In the genomic region with DNA sequence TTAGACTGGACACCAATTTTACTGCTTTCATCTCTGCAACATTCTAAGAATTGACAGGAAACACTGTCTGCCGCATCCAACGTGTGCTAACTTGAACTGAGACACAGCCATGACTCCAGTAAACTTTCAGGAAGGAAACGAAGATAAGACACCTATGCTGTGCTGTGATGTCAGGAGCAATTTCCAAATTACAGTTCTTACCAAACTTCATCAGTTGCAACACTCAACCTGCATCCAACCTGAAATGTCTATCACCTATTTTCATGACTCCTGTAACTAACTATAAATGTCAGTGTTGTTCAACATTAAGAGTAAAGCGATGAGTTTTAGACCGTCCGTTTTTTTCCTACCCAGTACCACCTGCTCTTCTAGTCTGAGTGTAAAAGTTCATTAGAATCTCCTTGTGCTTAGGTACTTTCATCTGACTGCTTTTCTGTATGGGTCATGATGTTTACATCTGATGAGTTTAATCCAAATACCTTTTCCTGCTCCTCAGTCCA, we compare ENCODE assay signal across 8 mouse cellular contexts. TPM values are rescaled to one million over a fixed set of nuclear protein-coding genes. Genes with fewer than 3 reads are reported as not detected.
DNase-seq lines count a peak whose midpoint lies in the region; ATAC-seq and TF ChIP-seq lines count a peak whose summit lies in the region.

No protein-coding gene starts in this region.

- no peak for TF ChIP-seq CTCF in cortical plate, adult 2 months (IDR thresholded peaks at IDR 0.05; ENCODE audit: extremely low read depth, insufficient read depth, low read length)

- H3K9me3 ChIP-seq in kidney, embryonic 15.5 days (replicated peaks): no peaks in the 10 kb centered on the region
- no peaks in the 10 kb centered on the region for H3K9me3 ChIP-seq in intestine, embryonic 15.5 days
- no peaks in the 10 kb centered on the region for H3K9me3 ChIP-seq in neural tube, embryonic 12.5 days

- 57% methylated on average over 6 of the region's 6 CpGs for WGBS in kidney, embryonic 15.5 days
- WGBS in intestine, embryonic 15.5 days: 57% methylated on average over 6 of the region's 6 CpGs
- 72% methylated on average over 6 of the region's 6 CpGs for WGBS in neural tube, embryonic 12.5 days

- no peaks in the 10 kb centered on the region for H3K36me3 ChIP-seq in kidney, embryonic 15.5 days
- H3K36me3 ChIP-seq in intestine, embryonic 15.5 days: no peaks in the 10 kb centered on the region
- H3K36me3 ChIP-seq in neural tube, embryonic 12.5 days: no peaks in the 10 kb centered on the region

- peaks cover 20% of the 10 kb centered on the region for H3K4me1 ChIP-seq in kidney, embryonic 15.5 days
- peaks cover 1% of the 10 kb centered on the region; the same call in 1 of the 2 replicates for H3K4me1 ChIP-seq in cortical plate, adult 2 months (ENCODE audit: control insufficient read depth, insufficient read depth, low read length)
- peaks cover 9% of the 10 kb centered on the region for H3K4me1 ChIP-seq in intestine, embryonic 15.5 days (replicated peaks)
- peaks cover 10% of the 10 kb centered on the region for H3K4me1 ChIP-seq in neural tube, embryonic 12.5 days

- peak overlapping the region; percentile 73 for H3K4me3 ChIP-seq in kidney, embryonic 15.5 days (replicated peaks)
- H3K4me3 ChIP-seq in cortical plate, adult 2 months (ENCODE audit: insufficient read depth, low read length): peak overlapping the region; percentile 69
- H3K4me3 ChIP-seq in intestine, embryonic 15.5 days (replicated peaks): peak overlapping the region; percentile 94
- peak overlapping the region; percentile 92 for H3K4me3 ChIP-seq in neural tube, embryonic 12.5 days

- TF ChIP-seq POLR2A in cortical plate, adult 2 months (IDR thresholded peaks at IDR 0.05; ENCODE audit: extremely low read depth, insufficient read depth, low read length): no peak

- no peak for DNase-seq in kidney, postnatal 25 days
- DNase-seq in thymus, postnatal 25 days: no peak
- no peak for DNase-seq in B cell, adult 2 months
- DNase-seq in adrenal gland, postnatal 4 days (ENCODE audit: low spot score in 2 of 2): no peak

- peak overlapping the region; percentile 91 for H3K9ac ChIP-seq in kidney, embryonic 15.5 days
- peak overlapping the region; percentile 81; the same call in 1 of the 2 replicates for H3K9ac ChIP-seq in intestine, embryonic 15.5 days
- peak overlapping the region; percentile 86 for H3K9ac ChIP-seq in neural tube, embryonic 12.5 days

- no peaks in the 10 kb centered on the region for H3K27me3 ChIP-seq in kidney, embryonic 15.5 days
- H3K27me3 ChIP-seq in intestine, embryonic 15.5 days (replicated peaks): no peaks in the 10 kb centered on the region
- no peaks in the 10 kb centered on the region for H3K27me3 ChIP-seq in neural tube, embryonic 12.5 days (replicated peaks)

- peak overlapping the region; percentile 71 for H3K4me2 ChIP-seq in kidney, embryonic 15.5 days
- peak overlapping the region; percentile 82 for H3K4me2 ChIP-seq in intestine, embryonic 15.5 days (replicated peaks)
- H3K4me2 ChIP-seq in neural tube, embryonic 12.5 days (replicated peaks): peak overlapping the region; percentile 88

- no peak for ATAC-seq in kidney, embryonic 15.5 days (replicated peaks; ENCODE audit: low FRiP score)
- ATAC-seq in intestine, embryonic 15.5 days: no peak
- ATAC-seq in neural tube, embryonic 12.5 days (ENCODE audit: low FRiP score, low read depth): no peak

- no peak overlapping the region for H3K27ac ChIP-seq in kidney, embryonic 15.5 days
- peak overlapping the region; percentile 93; the same call in 1 of the 2 replicates for H3K27ac ChIP-seq in cortical plate, adult 2 months (ENCODE audit: insufficient read depth, low read length)
- H3K27ac ChIP-seq in intestine, embryonic 15.5 days: peak overlapping the region; percentile 94; the same call in 1 of the 2 replicates
- H3K27ac ChIP-seq in neural tube, embryonic 12.5 days: no peak overlapping the region

RNA-seq across cellular contexts. Expression of gene Nup43, which starts 3.2 kb away (rescaled TPM):
- polyA plus RNA-seq in kidney, embryonic 15.5 days (2015; fragmentation: Nextera tagmentation; extraction: Ambion mirVana): 55.2 and 58.1 TPM in 2 replicates
- 4.9 and 7.6 TPM in 2 replicates for polyA plus RNA-seq in cortical plate, adult 2 months (2012; rRNA removed)
- polyA plus RNA-seq in intestine, embryonic 15.5 days (2015; fragmentation: Nextera tagmentation; extraction: Ambion mirVana): 48.9 and 51.2 TPM in 2 replicates
- 40.5 and 43.2 TPM in 2 replicates for polyA plus RNA-seq in neural tube, embryonic 12.5 days (2016; fragmentation: Nextera tagmentation; extraction: Ambion mirVana)
- total RNA-seq in adrenal gland, postnatal 4 days (2021): 10 to 100 TPM; 16.2 to 16.3 TPM

RNA-seq across cellular contexts. Expression of gene Pcmt1, which starts 16.9 kb away (rescaled TPM):
- polyA plus RNA-seq in kidney, embryonic 15.5 days (2015; fragmentation: Nextera tagmentation; extraction: Ambion mirVana): 115 and 122 TPM in 2 replicates
- polyA plus RNA-seq in cortical plate, adult 2 months (2012; rRNA removed): 148 and 158 TPM in 2 replicates
- polyA plus RNA-seq in intestine, embryonic 15.5 days (2015; fragmentation: Nextera tagmentation; extraction: Ambion mirVana): 114 TPM in 2 replicates
- 143 and 153 TPM in 2 replicates for polyA plus RNA-seq in neural tube, embryonic 12.5 days (2016; fragmentation: Nextera tagmentation; extraction: Ambion mirVana)
- total RNA-seq in adrenal gland, postnatal 4 days (2021): 10 to 100 TPM; 84.7 to 89.2 TPM

RNA-seq across cellular contexts. Expression of gene Lats1, which starts 16.9 kb away (rescaled TPM):
- 8.6 and 9.1 TPM in 2 replicates for polyA plus RNA-seq in kidney, embryonic 15.5 days (2015; fragmentation: Nextera tagmentation; extraction: Ambion mirVana)
- polyA plus RNA-seq in cortical plate, adult 2 months (2012; rRNA removed): 16.1 and 17.1 TPM in 2 replicates
- 8.2 and 8.4 TPM in 2 replicates for polyA plus RNA-seq in intestine, embryonic 15.5 days (2015; fragmentation: Nextera tagmentation; extraction: Ambion mirVana)
- 12.7 and 13.7 TPM in 2 replicates for polyA plus RNA-seq in neural tube, embryonic 12.5 days (2016; fragmentation: Nextera tagmentation; extraction: Ambion mirVana)
- 10 to 100 TPM; 63.5 to 65.9 TPM for total RNA-seq in adrenal gland, postnatal 4 days (2021)

Comparison
In these comparisons a context has a peak if more than half of its experiments do, and no peak if none do; other contexts are left out.
1. H3K27ac ChIP-seq: peak in cortical plate, adult 2 months (single experiment) and intestine, embryonic 15.5 days (single experiment); none in kidney, embryonic 15.5 days (single experiment) and neural tube, embryonic 12.5 days (single experiment).
2. Peak in every context shown above with its lines, with median percentiles within 50 percentile points of each other: H3K4me2 ChIP-seq, H3K4me3 ChIP-seq and H3K9ac ChIP-seq.